Mouse (Mus musculus) hindlimb bud, embryonic 11.5 days (tissue): ENCODE results near the gene Mastl.

Experiments used
- DNase-seq: peaks from one replicate; pipeline ENCODE4 v3.0.0-alpha.2; 2012; ENCODE audit warnings: low read depth, low spot score; ENCODE audit errors: extremely low spot score

Mastl gene

DNA sequence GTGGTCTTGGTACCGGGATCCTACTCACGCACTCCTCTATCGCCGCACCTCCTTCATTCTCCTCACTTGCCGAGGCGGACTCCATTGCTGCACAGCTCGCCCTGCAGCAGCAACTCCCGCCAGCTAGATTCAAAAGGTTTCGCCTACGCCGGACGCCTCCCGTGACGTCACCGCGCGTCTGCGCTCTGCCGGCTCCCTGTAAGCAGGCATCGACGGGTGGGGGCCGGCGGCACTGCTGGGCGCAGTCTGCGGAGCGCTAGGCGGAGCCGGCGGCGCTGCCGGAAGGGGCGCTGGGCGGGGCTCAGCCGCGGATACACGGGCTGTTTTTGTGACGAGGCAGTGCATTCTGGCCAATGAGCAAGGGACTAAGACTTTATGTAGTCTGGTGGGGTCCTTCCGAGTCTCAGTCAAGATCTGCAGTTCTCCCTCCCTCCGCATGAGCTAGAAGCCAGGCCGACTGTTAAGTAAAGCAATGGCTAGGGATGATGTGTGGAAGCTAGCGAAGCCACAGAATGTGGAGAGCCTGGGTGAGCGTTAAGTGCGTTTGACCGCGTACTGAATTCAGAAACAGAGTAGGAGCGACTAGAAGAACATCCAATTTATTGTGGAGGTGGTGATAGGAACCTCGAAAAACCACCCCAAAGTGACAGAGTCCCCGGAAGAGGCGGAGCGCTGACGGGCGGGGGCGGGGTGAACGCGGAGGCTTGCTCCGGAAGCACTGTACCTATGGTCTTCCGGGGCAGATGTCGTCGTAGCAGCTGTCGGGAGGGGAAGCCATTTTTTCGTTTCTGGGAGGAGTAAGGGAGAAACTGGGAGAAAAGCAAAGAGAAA, at the start of gene Mastl, which contains the start of gene Yme1l1:
Gene Mastl, minus strand, starts transcription at position 248 of the 831 bp plus-strand sequence.
Gene Yme1l1, plus strand, starts transcription at position 593 of the 831 bp plus-strand sequence.
- peak; percentile 87 for DNase-seq

DNA sequence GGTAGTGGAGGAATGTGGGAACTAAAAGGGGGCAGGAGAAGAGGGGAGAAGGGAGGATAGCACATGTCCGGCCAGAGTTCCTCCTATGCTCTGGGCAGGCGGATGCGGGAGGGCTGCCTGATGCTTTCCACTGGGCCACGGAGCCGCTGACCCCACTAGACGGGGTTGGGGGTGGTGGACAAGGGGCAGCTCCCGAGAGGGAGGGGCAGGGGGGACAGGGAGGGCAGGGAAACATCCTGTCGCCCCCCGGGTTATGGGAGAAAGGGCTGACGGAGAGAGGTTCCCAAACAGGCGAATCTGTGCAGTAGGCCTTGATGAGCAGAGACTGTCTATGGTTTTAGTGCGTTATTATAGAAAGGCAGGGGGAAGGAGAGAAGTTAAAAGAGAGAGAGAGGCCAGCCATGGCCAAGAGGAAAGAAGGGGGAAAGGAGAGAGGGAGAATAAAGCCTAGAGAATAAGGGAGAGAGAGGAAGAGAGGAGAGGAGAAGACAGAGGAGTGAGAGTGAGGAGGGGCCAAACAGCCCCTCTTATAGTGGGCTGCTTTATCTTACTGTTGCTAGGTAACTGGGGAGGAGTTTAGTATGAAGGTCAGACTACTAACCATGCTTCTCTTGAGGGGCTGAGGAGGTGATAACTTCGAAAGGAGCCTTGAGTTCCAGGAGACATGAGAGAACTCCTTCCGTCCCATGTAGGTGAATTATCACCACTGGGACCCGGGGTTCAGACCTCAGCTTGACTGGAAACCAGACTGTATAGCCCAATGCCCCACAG, 47.3 kb upstream of the Mastl start:
- DNase-seq: no peak

DNA sequence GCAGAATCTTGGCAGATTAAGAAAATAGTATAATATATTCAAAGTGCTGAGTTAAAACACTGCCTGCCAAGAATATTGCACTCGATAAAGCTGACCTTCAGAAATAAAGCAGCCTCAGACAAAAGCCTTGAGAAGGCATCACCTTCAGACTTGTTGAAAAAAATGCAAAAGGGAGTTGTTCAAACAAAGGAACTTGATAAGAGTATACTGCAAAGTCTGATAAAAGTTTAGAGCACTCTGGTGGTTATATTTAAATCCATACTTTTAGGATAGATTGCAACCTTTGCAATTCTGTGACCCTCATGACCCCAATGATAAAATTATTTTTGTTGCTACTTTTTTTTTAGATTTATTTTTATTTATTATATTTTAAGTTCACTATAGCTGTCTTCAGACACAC, 45.2 kb upstream of the Mastl start:
- no peak for DNase-seq

- no peak for DNase-seq
Measured at GRCm38 (mm10) chr2:23194366-23194765, 38.5 kb upstream of the Mastl start.

DNA sequence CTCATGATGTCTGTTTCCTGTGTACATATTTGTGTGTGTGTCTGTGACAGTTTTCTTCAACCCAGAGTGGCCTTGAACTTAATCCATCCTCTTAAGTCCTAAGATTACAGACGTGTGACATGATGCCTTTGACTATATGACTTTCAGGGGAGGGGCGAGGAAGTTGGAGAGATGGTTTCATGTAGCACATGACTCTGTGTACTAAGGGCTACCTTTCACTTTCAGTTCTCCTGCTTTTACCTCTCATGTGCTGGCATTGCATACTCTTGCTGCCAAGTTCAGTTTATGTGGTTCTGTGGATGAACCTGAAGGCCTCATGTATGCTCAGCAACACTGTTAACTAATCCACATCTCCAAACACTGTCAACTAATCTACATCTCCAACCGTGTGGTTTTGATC, 16.5 kb upstream of the Mastl start:
- no peak for DNase-seq

DNA sequence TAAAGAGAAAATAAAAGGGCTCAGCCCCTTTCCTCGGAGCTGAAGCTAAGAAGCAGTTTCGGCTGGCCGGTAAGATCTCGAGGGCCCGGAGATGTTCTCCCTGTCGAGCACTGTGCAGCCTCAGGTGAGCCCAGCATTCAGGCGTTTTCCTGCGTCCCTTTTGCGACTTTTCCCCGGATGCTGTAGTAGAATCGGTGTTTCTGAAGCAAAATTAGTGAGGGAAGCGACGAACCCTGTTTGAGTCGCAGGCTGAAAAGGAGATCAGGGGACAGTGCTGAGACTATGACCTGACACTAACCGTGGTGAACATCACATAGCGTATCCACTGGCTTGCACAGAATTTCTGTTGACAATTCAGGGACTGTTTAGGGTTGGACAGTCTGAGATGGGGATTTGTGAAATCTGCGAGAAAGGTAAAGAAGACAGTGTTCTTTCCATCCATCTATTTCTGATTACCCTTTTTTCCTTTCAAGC, 821 bp upstream of the Mastl start:
- no peak for DNase-seq

- no peak for DNase-seq
Measured at GRCm38 (mm10) chr2:23155199-23155621, 614 bp downstream of the Mastl start.

- no peak for DNase-seq
Measured at GRCm38 (mm10) chr2:23119573-23119972, 36.3 kb downstream of the Mastl start.

- DNase-seq: no peak
Measured at GRCm38 (mm10) chr2:23102266-23102665, 53.6 kb downstream of the Mastl start.

DNA sequence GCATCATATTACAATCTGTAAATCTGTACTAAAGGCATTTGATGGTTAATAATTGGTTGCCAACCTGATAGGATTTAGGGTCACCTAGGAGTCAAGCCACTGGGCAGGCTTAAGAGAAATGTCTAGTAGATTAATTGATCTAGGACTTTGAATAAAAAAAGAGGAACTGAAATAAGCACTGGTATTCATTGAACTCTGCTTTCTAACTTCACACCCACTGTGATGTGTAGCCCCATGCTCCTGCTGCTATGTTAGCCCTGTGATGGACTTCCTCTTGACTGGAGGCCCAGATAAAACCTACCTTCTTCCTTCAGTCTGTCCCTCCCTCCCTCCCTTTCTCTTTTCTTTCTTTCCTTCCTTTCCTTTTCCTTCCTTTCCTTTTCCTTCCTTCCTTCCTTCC, 58.8 kb downstream of the Mastl start:
- DNase-seq: no peak

DNA sequence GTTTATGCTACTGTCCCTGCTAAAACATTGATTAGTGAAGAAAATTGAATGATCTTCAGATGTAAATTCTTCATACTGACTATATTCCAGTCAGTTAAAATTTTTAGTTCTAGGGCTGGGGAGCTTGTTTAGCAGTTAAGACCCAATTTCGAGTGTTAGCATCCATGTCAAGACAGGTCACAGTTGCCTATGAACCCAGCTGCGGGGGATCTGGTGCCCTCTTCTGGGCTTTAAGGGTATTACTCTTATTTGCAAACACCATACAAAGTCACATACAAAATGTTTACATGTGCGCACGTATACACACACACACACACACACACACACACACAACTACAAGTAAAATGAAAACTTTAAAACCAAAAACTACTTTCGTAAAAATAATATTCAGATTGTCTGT, 63.6 kb downstream of the Mastl start:
- DNase-seq: no peak

DNA sequence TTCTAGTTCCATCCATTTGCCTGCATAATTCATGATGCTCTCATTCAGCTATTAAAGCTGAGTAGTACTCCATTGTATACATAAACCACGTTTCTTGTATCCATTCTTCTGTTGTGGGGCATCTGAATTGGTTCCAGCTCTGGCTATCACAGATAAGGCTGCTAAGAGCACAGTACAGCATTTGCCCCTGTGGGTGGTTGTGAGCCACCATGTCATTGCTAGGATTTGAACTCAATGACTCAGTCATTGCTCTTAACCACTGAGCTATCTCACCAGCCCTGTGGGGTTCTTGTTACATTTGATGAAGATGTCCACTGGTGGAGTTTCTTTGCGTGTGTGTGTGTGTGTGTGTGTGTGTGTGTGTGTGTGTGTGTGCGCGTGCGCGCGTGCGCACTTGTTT, 71.3 kb downstream of the Mastl start:
- DNase-seq: no peak

GRCm38 (mm10) chr2:23078588-23078987, 77.2 kb downstream of the Mastl start:
- no peak for DNase-seq

DNA sequence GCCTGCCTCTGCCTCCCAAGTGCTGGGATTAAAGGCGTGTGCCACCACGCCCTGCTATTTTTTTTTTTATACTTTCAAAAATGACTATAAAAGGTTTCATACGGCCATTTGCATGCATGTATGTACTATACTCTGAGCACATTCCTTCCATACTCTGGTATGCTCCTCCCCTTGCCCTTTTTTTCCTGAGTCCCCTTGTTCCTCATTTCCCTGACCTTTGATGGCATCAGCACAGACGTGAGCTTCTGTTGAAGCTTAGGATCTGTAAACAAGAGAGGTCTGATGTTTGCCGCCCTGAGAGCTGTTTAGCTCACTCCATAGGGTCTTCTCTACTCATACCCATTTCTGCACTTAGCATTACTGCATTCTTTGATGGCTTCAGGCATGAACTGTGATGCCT, 78.1 kb downstream of the Mastl start:
- DNase-seq: no peak

DNA sequence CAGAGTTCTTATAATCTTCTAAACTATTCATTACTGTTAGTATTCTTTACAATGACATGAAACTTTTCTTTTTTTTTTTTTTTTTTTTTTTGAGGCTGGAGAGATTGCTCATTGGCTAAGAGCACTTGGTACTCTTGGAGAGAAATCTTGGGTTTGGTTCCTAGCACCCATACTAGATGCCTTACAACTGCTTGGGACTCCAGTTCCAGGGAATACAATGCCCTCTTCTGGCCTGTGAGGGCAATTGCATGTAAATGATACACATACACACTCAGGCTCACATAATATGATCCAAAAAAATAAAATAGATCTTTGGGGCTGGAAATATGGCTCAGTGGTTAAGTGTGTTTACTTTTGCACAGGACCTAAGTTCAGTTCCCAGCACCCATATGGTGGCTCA, 79.0 kb downstream of the Mastl start:
- no peak for DNase-seq

GRCm38 (mm10) chr2:23075846-23076245, 80.0 kb downstream of the Mastl start:
- DNase-seq: no peak

DNA sequence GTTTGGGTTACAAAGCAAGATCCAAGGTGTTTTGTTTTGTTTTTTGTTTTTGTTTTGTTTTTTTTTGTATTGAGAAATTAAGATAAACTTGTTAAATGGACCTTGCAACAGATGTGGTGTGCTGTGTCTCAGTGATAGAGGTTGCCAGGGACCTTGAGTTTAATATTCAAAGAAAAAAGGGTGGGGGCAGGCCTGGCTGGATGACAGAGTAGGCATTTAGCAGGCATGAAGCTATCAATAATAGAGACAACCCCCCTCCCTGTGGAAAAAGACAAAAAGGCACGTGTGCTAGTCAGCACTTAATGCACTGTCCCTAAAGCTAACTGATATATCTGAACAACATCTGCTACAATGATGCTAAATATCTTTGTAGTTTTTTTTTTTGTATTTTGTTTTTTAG, 84.4 kb downstream of the Mastl start:
- DNase-seq: no peak

DNA sequence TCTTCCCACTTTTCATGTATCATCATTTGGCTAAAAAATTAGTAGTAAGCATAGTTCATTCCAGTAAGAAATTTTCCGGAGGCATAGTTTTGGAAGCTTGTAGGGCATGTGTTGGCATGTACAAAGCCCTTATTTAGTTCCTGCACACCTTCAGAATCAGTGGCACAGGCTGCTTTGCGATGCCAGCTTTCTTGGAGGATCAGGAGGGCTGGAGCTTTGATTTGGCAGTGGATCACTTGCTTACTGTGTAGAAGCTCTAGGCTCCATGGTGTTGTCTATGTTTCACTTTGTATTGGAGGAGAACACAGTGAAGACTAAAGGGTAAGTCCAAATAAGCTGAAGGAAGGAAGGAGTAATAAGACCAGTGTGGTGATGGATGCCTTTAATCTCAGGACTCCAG, 85.3 kb downstream of the Mastl start:
- no peak for DNase-seq

- peak; percentile 52 for DNase-seq
Measured at GRCm38 (mm10) chr2:23068894-23069744, 86.7 kb downstream of the Mastl start.

- no peak for DNase-seq
Measured at GRCm38 (mm10) chr2:23068370-23068737, 87.5 kb downstream of the Mastl start.
